Mouse (Mus musculus) MN1 (cell line): ENCODE results near the gene Bri3bp.
"Not testable (repeated sequence)": the region's sequence is repeated elsewhere in the genome, so short reads cannot be mapped to it uniquely, and the experiment has no call there.

ENCODE experiments used
- DNase-seq: peaks from one replicate; pipeline ENCODE4 v3.0.0-alpha.2; 2016; ENCODE audit warnings: low spot score

The Bri3bp gene

GRCm38 (mm10) chr5:125441234-125442114, at the start of gene Bri3bp:
TSS of gene Bri3bp (plus strand) at chr5:125441568.
- DNase-seq: peak; percentile 78

DNA sequence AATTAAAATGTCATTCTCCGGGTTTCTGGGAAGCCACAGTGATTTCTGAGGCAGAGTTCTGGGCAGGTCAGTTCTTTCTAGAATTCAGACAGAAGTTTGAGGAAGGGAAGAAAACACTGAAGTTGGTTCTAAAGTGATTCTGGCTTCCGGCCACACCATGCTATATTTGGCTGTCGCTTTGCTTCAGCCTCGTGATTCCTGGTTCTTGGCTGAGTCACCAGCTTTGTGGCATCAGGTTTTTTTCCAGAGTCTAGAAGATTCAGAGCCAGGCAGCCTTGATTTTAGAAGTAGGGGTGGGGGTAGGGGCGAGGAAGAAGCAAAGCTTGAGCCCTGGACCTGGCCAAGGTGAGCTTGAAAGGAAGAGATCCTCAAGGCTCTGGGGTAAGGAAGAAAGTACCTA, 49.8 kb upstream of the Bri3bp start:
- peak; percentile 78 for DNase-seq

GRCm38 (mm10) chr5:125392176-125392575, 49.2 kb upstream of the Bri3bp start:
- DNase-seq: not testable (repeated sequence)

GRCm38 (mm10) chr5:125392618-125392976, 48.8 kb upstream of the Bri3bp start:
- no peak for DNase-seq

DNA sequence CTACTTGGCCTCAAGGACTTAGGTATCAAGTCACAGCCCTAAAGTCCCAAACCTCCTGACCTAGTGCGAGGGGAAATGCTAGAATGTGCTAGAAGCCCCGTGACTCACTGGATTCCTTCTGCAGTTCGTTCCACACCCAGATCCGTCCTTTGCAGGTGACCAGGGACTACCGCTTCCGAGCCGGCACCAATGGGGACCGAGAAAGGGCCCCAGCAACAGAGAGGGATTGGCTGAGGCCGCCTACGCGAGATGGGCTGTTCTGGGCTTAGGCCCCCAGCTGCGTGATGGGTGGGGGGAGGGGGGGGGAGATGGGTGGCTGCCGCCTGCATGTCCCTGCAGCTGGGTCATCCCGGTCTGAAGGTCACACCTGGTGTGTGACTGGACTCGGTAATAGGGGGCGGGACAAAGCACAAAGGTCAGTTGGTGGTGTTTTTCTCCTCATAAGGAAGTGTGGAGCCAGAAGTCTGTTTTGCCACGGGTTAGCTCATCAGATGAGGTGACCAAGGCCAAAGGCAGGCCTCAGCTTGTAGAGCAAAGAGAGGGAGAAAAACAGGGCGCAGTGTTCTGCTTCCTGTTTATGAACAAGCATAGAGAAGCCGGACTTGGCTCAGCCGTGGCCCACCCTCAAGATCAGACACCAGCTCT, 48.3 kb upstream of the Bri3bp start:
- DNase-seq: peak; percentile 97

- peak; percentile 94 for DNase-seq
Measured at GRCm38 (mm10) chr5:125393622-125394603, 47.5 kb upstream of the Bri3bp start.

DNA sequence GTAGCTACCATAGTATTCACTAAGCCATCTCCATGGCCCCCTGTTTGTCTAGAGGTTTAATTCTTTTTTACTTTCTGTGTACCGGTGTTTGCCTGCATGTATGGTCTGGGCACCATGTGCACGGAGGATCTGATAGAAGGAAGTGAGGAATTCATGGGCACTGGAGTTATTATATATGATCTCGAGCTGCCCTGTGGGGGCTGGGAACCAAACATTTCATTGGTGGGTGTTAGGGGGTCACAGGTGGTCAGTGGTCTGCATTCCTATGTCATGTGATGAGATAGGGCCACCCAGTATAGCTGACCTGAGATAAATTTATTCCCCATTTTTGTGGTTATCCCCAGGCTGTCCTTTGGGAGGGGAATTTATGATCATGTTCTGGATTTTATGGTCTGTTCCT, 46.4 kb upstream of the Bri3bp start:
- DNase-seq: no peak

DNA sequence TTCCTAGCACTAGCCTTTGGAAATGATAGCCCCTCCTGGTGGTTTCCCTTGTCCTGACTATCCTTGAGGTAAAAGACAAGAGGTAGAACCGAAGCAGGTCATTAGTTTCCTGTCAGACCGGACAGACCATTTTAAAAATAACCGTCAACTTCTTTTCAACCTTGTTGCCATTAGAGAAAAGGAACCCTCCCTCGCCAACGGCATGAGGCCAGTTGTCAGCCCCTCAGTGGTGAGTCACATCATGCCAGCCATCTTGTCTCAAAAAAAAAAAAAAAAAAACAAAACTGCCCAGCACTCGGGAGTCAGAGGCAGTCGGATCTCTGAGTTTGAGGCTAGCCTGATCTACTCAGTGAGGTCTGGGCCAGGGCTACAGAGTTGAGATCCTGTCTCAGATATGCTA, 40.5 kb upstream of the Bri3bp start:
- peak; percentile 39 for DNase-seq

DNA sequence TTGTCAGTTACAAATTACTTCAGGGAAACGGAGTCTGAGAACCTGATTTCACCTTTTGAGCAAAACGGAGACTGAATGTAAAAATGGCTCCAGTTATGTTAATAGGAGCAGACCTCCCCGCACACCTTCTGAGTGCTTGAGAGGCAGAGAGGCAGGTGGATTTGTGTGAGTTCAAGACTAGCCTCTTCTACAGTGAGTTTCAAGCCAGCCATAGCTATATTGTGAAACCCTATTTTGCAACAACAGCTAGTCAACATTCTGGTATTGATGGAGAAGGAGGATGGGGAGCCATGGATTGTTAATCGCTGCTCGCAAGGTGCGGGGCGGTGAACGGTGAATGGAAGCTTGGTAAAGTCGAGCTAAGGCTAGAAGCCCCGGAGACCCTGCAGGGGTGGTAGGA, 38.9 kb upstream of the Bri3bp start:
- DNase-seq: no peak

- no peak for DNase-seq
Measured at GRCm38 (mm10) chr5:125402991-125403390, 38.4 kb upstream of the Bri3bp start.

DNA sequence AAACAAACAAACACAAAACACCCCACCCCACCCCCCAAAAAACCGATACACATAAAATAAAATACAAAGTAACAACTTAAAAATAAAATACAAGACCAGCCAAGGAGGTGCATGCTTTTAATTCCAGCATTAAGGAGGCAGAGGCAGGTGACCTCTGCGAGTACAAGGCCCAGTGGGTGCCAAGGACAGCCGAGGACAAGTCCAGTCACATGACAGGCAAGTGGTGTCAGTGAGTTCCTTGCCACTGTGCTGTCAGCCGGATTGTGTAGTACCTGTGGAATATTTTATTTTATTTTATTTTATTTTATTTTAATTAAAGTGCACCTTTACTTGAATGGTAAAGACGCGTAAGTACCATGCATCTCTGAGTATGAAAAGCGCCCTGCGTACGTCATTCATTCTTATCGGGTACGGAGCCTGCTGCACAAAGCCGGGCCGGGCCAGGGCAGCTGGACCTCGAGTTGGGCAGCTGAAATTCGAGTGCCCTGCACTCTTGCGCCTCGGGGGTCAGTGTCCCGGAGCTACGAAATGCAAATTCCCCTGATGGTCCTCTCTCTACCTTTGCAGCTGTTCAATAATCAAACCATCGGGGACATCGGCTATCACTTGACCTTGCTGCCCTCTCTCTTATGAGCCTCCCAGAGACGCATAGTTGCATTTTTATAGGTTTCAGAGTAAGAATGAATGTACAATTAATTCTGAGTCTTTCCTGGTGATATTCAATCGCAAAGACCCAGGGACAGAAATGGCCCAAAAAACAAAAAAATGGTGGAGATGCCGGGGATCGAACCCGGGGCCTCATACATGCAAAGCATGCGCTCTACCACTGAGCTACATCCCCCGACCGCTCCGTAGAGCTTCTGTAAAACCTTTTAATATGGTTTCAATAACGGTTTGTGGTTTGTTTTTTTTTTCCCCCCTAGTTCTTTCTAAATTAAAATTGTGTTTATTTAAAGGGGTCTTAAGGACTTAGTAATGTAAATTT, 37.6 kb upstream of the Bri3bp start:
- peak; percentile 88 for DNase-seq

- peak; percentile 59 for DNase-seq
Measured at GRCm38 (mm10) chr5:125404536-125404902, 36.8 kb upstream of the Bri3bp start.

- peak; percentile 87 for DNase-seq
Measured at GRCm38 (mm10) chr5:125404903-125405545, 36.3 kb upstream of the Bri3bp start.

DNA sequence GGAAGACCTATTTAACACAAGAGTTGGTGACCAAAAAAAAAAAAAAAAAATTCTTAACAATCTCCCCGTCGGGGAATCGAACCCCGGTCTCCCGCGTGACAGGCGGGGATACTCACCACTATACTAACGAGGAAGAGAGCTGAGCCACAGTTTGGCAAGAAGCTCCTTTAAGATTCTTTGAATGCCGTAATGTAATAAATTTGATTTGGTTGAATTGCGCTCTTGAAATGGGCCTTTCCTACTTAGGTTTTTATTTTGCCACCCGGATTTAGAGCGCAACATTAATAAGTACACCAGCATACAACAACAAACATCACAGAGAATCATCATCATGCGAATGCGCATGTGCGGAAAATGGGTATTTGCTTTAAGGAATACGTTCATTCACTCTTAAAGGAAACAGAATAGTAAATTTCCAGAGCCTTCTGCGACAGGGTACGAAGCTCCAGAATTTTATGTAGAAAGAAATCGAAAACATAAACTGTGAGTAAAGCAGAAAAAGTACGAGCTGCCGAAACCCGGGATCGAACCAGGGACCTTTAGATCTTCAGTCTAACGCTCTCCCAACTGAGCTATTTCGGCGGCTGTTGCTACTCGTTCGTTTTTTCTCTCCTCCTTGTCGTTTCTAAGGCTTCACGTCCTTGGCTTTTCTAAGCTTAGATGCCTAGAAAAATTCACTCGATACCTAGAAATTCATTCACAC, 35.7 kb upstream of the Bri3bp start:
- DNase-seq: peak; percentile 93

DNA sequence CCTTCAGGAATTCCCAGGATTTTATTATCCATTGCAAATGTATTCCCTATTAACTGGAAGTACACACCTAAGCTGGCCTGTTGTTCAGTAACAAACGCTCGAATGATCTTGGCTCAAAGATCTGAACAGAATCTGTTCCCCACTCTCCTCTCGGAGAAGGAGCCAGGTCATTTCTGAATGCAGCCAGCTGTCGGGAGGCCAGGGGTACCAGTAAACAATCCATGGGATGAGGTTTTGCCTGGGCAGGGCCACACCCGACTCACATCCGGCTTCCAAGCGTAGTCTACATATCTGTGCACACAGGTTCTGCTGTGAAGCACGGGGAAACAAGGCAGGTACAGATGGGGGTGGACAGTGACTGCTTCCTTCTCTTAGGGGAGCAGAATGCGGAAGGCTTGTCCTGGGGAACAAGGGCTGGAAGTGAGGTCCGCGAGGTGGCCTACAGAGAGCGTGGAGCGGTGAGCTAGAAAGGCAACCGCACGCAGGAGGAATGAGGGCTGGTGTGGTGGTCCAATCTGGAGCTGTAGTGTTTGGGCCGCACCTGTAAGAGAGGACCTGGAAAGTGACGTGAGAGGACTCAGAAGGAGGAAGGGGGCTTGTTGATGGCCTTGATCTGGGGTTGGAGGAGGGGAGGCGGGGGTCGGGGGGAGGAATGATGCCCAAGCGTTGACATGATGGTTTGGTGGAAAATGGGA, 34.9 kb upstream of the Bri3bp start:
- peak; percentile 64 for DNase-seq

GRCm38 (mm10) chr5:125407020-125407830, 34.1 kb upstream of the Bri3bp start:
- DNase-seq: peak; percentile 69

GRCm38 (mm10) chr5:125407910-125408575, 33.3 kb upstream of the Bri3bp start:
- peak; percentile 56 for DNase-seq

- peak; percentile 94 for DNase-seq
Measured at GRCm38 (mm10) chr5:125408842-125409241, 32.5 kb upstream of the Bri3bp start.
